Mouse (Mus musculus): ENCODE measurements around the gene Olfr71. TPM values are rescaled to one million over a fixed set of nuclear protein-coding genes. Genes with fewer than 3 reads are reported as not detected.

The Olfr71 gene
- polyA plus RNA-seq (2012; fragmentation: generic; extraction: Trizol), result not detected
- long read RNA-seq, experiment 1, result 0 reads
- long read RNA-seq, experiment 2, result 0 reads

DNA sequence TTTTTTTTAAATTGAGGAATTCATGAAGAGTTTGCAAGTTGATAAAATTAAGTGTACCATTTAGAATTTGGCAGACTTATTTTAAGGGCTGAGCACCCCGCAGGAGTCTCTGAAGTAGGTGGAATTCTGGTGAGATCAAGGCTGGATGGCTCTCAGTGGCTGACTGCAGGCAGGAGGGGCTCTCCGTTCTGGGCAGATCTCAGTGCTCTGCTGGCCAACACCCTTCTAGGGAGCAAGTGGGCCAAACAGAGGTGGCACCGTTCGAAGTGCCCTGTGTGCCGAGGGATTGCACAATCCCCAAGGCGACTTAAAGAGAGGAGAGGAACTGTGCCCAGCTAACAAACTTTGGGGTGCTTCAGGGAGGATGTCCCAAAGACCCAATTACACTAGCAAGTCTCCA, at the start of gene Olfr71:
Gene Olfr71, minus strand, starts transcription at position 387 of the 400 bp plus-strand sequence.
- TF ChIP-seq USF1 (IDR thresholded peaks at IDR 0.05; ENCODE audit: low read depth) (no peak), MYOG (IDR thresholded peaks at IDR 0.05; ENCODE audit: control insufficient read depth, extremely low read depth, insufficient read length) (no peak), CEBPB (IDR thresholded peaks at IDR 0.05; ENCODE audit: low read depth) (peak; percentile 27), FOSL1 (IDR thresholded peaks at IDR 0.05; ENCODE audit: insufficient read depth, low read length, poor library complexity, severe bottlenecking) (no peak)
- no peaks in the 10 kb centered on the region for H3K36me3 ChIP-seq (ENCODE audit: control insufficient read depth, insufficient read depth)
- no peaks in the 10 kb centered on the region for H3K79me2 ChIP-seq (ENCODE audit: control insufficient read depth, insufficient read depth)
- H3K79me3 ChIP-seq (ENCODE audit: low read depth), result no peaks in the 10 kb centered on the region
- peaks cover 56% of the 10 kb centered on the region for H3K27me3 ChIP-seq (ENCODE audit: control insufficient read depth, insufficient read depth, insufficient read length)
- no peak within 1 kb of the TSS for H3ac ChIP-seq (ENCODE audit: control insufficient read depth, insufficient read length, low read depth)
- no peak within 1 kb of the TSS for H3K4me3 ChIP-seq (ENCODE audit: insufficient read depth, poor library complexity, severe bottlenecking)

DNA sequence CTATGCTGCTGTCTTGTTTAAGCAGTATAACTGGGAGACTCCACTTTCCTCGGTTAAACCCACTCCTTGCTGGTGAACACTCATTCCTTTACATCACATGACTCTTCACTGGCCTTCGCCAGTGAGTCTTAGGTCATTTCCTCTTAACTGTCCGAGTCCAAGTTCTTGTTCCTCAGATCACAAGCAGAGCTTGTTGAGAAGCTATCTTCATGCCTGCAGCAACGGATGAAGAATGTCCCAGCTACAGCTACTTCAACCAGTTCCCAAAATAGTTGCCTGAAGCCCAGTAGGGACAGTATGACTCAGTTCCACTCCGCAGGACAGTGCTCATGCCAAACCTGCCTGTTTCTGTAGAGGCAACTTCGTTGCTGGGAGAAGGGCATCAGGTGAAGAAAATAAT, 47.2 kb upstream of the Olfr71 start:
- Histone ChIP-seq H3K79me2 (ENCODE audit: control insufficient read depth, insufficient read depth) (no peaks in the 10 kb centered on the region), H3K4me3 (ENCODE audit: insufficient read depth, poor library complexity, severe bottlenecking) (no peak overlapping the region), H3ac (ENCODE audit: control insufficient read depth, insufficient read length, low read depth) (no peak overlapping the region), H3K36me3 (ENCODE audit: control insufficient read depth, insufficient read depth) (no peaks in the 10 kb centered on the region), H3K79me3 (ENCODE audit: low read depth) (no peaks in the 10 kb centered on the region), H3K27me3 (ENCODE audit: control insufficient read depth, insufficient read depth, insufficient read length) (no peaks in the 10 kb centered on the region)
- TF ChIP-seq USF1 (IDR thresholded peaks at IDR 0.05; ENCODE audit: low read depth) (no peak), CEBPB (IDR thresholded peaks at IDR 0.05; ENCODE audit: low read depth) (no peak), FOSL1 (IDR thresholded peaks at IDR 0.05; ENCODE audit: insufficient read depth, low read length, poor library complexity, severe bottlenecking) (no peak), MYOD1 (IDR thresholded peaks at IDR 0.05; ENCODE audit: control insufficient read depth, insufficient read length, low read depth) (no peak)

DNA sequence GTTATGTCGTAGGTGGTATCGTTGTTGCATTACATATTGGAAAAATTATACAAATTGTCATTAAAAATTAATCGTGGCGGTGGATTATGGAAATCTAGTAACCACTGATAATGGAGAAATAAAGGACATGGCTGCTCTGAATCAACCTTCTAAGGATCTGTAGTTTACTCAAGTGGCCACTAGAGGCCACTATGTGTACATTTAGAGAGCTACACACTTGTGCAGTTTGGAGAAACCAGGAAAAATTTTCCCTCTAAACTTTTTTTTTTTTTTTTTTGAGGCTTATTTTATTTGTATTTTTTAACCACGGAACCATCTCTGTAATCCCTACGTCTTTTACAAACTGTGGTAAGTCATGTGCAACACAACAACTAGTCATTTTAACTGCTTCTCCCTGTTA, 35.1 kb upstream of the Olfr71 start:
- no peak overlapping the region for H3K4me3 ChIP-seq (ENCODE audit: insufficient read depth, poor library complexity, severe bottlenecking)
- H3K79me3 ChIP-seq (ENCODE audit: low read depth), result no peaks in the 10 kb centered on the region
- no peak overlapping the region for H3ac ChIP-seq (ENCODE audit: control insufficient read depth, insufficient read length, low read depth)
- no peaks in the 10 kb centered on the region for H3K79me2 ChIP-seq (ENCODE audit: control insufficient read depth, insufficient read depth)
- TF ChIP-seq CEBPB (IDR thresholded peaks at IDR 0.05; ENCODE audit: low read depth) (no peak), CTCF (IDR thresholded peaks at IDR 0.05; ENCODE audit: control insufficient read depth, insufficient read depth, insufficient read length) (no peak), USF1 (IDR thresholded peaks at IDR 0.05; ENCODE audit: low read depth) (no peak), MYOG (IDR thresholded peaks at IDR 0.05; ENCODE audit: control insufficient read depth, extremely low read depth, insufficient read length) (no peak), MAX (IDR thresholded peaks at IDR 0.05) (no peak), MYOD1 (IDR thresholded peaks at IDR 0.05; ENCODE audit: control insufficient read depth, insufficient read length, low read depth) (no peak)
- no peaks in the 10 kb centered on the region for H3K36me3 ChIP-seq (ENCODE audit: control insufficient read depth, insufficient read depth)
- no peaks in the 10 kb centered on the region for H3K27me3 ChIP-seq (ENCODE audit: control insufficient read depth, insufficient read depth, insufficient read length)

DNA sequence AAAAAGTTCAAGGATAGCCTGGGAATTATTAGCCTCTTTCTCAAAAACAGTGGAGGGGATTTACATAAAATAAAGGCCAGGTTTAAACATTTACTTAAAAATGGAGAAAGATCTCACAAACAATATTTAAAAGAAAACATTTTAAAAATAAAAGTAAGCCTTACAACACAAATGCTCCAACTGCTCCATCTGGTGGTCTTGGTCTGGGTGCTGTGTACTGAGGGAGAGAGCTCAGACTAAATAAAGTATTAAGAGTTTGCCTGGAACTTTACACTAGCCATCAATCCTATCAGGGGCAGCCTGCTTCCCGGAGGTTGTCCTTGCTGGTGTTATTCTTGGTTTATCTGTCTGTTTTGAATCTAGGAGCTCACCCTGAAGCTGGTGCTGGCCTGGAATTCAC, 33.0 kb upstream of the Olfr71 start:
- Histone ChIP-seq H3K4me3 (ENCODE audit: insufficient read depth, poor library complexity, severe bottlenecking) (no peak overlapping the region), H3ac (ENCODE audit: control insufficient read depth, insufficient read length, low read depth) (no peak overlapping the region), H3K79me3 (ENCODE audit: low read depth) (no peaks in the 10 kb centered on the region), H3K79me2 (ENCODE audit: control insufficient read depth, insufficient read depth) (no peaks in the 10 kb centered on the region), H3K27me3 (ENCODE audit: control insufficient read depth, insufficient read depth, insufficient read length) (no peaks in the 10 kb centered on the region), H3K36me3 (ENCODE audit: control insufficient read depth, insufficient read depth) (no peaks in the 10 kb centered on the region)
- TF ChIP-seq MAX (IDR thresholded peaks at IDR 0.05) (no peak), MYOG (IDR thresholded peaks at IDR 0.05; ENCODE audit: control insufficient read depth, extremely low read depth, insufficient read length) (no peak), FOSL1 (IDR thresholded peaks at IDR 0.05; ENCODE audit: insufficient read depth, low read length, poor library complexity, severe bottlenecking) (no peak)

DNA sequence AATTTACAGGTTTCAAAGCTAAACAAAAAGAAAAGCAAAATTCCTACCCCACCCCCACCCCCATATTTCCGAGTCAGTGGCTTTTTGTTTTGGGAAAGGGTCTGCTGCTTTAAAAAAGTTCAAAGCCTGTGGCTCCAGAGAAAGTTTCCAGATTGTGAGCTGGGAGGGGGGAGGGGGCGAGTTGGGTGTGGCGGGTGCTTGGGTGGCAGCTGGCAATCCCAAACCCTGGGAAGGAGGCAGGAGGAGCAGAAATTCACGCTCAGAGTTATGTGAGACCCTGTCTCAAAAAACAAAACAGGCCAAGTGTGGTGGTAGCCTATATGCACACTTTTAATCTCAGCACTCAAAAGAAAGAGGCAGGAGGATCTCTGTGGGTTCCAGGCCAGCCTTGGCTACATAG, 32.6 kb upstream of the Olfr71 start:
- no peaks in the 10 kb centered on the region for H3K27me3 ChIP-seq (ENCODE audit: control insufficient read depth, insufficient read depth, insufficient read length)
- H3K36me3 ChIP-seq (ENCODE audit: control insufficient read depth, insufficient read depth), result no peaks in the 10 kb centered on the region
- H3ac ChIP-seq (ENCODE audit: control insufficient read depth, insufficient read length, low read depth), result no peak overlapping the region
- no peak overlapping the region for H3K4me3 ChIP-seq (ENCODE audit: insufficient read depth, poor library complexity, severe bottlenecking)
- no peaks in the 10 kb centered on the region for H3K79me3 ChIP-seq (ENCODE audit: low read depth)
- no peaks in the 10 kb centered on the region for H3K79me2 ChIP-seq (ENCODE audit: control insufficient read depth, insufficient read depth)
- TF ChIP-seq MAX (IDR thresholded peaks at IDR 0.05) (no peak), USF1 (IDR thresholded peaks at IDR 0.05; ENCODE audit: low read depth) (no peak), MYOD1 (IDR thresholded peaks at IDR 0.05; ENCODE audit: control insufficient read depth, insufficient read length, low read depth) (no peak), CEBPB (IDR thresholded peaks at IDR 0.05; ENCODE audit: low read depth) (no peak), MYOG (IDR thresholded peaks at IDR 0.05; ENCODE audit: control insufficient read depth, extremely low read depth, insufficient read length) (no peak), FOSL1 (IDR thresholded peaks at IDR 0.05; ENCODE audit: insufficient read depth, low read length, poor library complexity, severe bottlenecking) (no peak), CTCF (IDR thresholded peaks at IDR 0.05; ENCODE audit: control insufficient read depth, insufficient read depth, insufficient read length) (no peak)

DNA sequence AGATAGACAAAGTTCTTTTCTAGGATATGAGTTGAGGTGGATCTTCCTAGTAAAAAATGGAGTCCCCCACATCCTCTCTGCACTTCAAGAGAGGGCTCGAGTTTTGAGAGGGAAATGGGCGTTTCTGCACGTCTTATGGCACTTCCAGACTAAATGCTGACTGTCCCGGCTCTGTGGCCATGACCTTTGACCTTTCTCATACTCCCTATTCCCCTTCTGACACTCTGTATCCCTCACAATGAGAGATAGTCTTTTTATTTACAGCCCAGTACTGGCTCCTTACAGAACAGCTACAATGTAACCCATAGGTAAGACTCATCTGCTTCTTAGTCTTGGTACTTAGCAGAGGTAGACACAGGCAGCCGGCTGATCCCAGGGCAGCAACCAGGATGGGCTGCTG, 31.5 kb upstream of the Olfr71 start:
- H3K79me3 ChIP-seq (ENCODE audit: low read depth), result no peaks in the 10 kb centered on the region
- H3K4me3 ChIP-seq (ENCODE audit: insufficient read depth, poor library complexity, severe bottlenecking), result no peak overlapping the region
- TF ChIP-seq MYOG (IDR thresholded peaks at IDR 0.05; ENCODE audit: control insufficient read depth, extremely low read depth, insufficient read length) (no peak), MAX (IDR thresholded peaks at IDR 0.05) (no peak), CEBPB (IDR thresholded peaks at IDR 0.05; ENCODE audit: low read depth) (no peak), CTCF (IDR thresholded peaks at IDR 0.05; ENCODE audit: control insufficient read depth, insufficient read depth, insufficient read length) (no peak), FOSL1 (IDR thresholded peaks at IDR 0.05; ENCODE audit: insufficient read depth, low read length, poor library complexity, severe bottlenecking) (no peak), USF1 (IDR thresholded peaks at IDR 0.05; ENCODE audit: low read depth) (no peak), MYOD1 (IDR thresholded peaks at IDR 0.05; ENCODE audit: control insufficient read depth, insufficient read length, low read depth) (no peak)
- no peaks in the 10 kb centered on the region for H3K36me3 ChIP-seq (ENCODE audit: control insufficient read depth, insufficient read depth)
- H3K27me3 ChIP-seq (ENCODE audit: control insufficient read depth, insufficient read depth, insufficient read length), result no peaks in the 10 kb centered on the region
- H3K79me2 ChIP-seq (ENCODE audit: control insufficient read depth, insufficient read depth), result no peaks in the 10 kb centered on the region
- H3ac ChIP-seq (ENCODE audit: control insufficient read depth, insufficient read length, low read depth), result no peak overlapping the region

All from C2C12 (cell line).